Mouse (Mus musculus) spleen, adult 2 months (tissue): ENCODE measurements around the gene Lclat1.
"Not testable (repeated sequence)": the region's sequence is repeated elsewhere in the genome, so short reads cannot be mapped to it uniquely, and the experiment has no call there.

Experiments
- CTCF ChIP-seq: fragments of 200-500 bp; IDR thresholded peaks from 2 replicates; pipeline ENCODE4 v1.5.1; 2011; ENCODE audit warnings: mild to moderate bottlenecking, inconsistent platforms; ENCODE audit not compliant: insufficient read depth, insufficient read length, insufficient replicate concordance; ENCODE audit errors: extremely low read depth
- POLR2A ChIP-seq: fragments of 200-500 bp; IDR thresholded peaks from 2 replicates; pipeline ENCODE4 v1.6.1; 2011; ENCODE audit warnings: low read depth, low read length, inconsistent platforms

DNA sequence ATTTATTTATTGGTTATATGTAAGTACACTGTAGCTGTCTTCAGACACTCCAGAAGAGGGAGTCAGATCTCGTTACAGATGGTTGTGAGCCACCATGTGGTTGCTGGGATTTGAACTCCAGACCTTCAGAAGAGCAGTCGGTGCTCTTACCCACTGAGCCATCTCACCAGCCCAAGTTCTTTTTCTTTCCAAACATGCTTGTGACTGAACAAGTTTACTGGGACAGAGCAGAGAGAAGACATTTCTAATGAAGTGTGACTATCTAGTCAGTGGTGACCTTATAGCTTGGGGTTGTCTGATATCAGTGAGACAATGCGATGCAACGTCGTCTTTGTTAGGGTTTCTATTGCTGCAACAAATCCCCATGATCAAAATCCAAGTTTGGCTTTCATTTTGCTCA, 151.5 kb downstream of the Lclat1 start:
- TF ChIP-seq POLR2A, CTCF: not testable (repeated sequence)
